ENCODE assay signal across 8 mouse cellular contexts in the genomic region with DNA sequence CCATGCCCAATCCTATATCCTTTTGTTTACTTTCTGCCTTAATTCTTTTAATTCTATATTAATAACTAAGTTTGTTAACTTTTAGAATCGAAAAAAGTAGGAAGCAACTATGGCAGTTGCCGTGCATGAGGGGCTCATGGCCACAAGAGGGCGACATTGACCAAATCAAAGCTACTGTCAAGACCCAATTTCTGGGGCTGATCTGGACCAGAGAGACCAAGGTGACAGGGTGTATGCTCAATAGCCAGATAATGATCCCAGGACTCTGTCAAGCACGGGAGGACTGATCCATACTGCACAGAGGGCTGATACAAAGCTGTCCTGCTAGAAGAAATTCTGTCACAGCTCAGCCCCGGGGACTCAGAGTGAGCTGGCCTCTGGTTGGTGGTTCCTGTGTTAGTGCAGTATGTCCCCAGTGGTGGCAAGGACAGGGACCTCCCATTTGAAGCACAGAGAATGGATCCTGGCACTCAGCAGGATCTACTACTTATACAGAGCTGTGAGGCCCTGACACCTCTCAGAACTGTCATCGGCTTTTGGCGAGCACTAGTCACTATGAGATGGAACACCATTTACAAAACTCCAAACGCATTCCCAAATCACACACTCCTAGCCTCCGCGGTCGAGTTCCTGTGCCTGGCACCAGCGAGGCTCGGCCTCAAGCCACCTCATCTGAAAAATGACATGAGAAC. TPM values are rescaled to one million over a fixed set of nuclear protein-coding genes. Genes with fewer than 3 reads are reported as not detected.
DNase-seq lines count a peak whose midpoint lies in the region; ATAC-seq lines count a peak whose summit lies in the region.

No protein-coding gene starts in this region.

- 64% methylated on average over 13 of the region's 13 CpGs for WGBS in liver, embryonic 12.5 days (ENCODE audit: insufficient replicate concordance)
- 66% methylated on average over 13 of the region's 13 CpGs for WGBS in intestine, embryonic 14.5 days
- WGBS in stomach, embryonic 15.5 days: 64% methylated on average over 13 of the region's 13 CpGs

- intact Hi-C loops in left cerebral cortex, postnatal 4 days (cut with DNase I): no loop called here

- H3K27ac ChIP-seq in liver, embryonic 12.5 days: no peak overlapping the region
- H3K27ac ChIP-seq in intestine, embryonic 14.5 days (ENCODE audit: low read depth): no peak overlapping the region
- H3K27ac ChIP-seq in stomach, embryonic 15.5 days: no peak overlapping the region

- ATAC-seq in liver, embryonic 12.5 days: no peak
- no peak for ATAC-seq in intestine, embryonic 14.5 days (replicated peaks; ENCODE audit: low FRiP score, low TSS enrichment, low read depth)
- ATAC-seq in stomach, embryonic 15.5 days (ENCODE audit: insufficient read depth, low FRiP score, low read depth): peak; percentile 41; the same call in 1 of the 2 replicates

- no peak overlapping the region for H3K9ac ChIP-seq in liver, embryonic 12.5 days
- H3K9ac ChIP-seq in intestine, embryonic 14.5 days (ENCODE audit: low read length): no peak overlapping the region
- H3K9ac ChIP-seq in stomach, embryonic 15.5 days: no peak overlapping the region

- peaks cover 46% of the 10 kb centered on the region for H3K36me3 ChIP-seq in liver, embryonic 12.5 days
- H3K36me3 ChIP-seq in intestine, embryonic 14.5 days (ENCODE audit: control insufficient read depth, insufficient read depth, low read length): peaks cover 49% of the 10 kb centered on the region
- peaks cover 9% of the 10 kb centered on the region; the same call in 1 of the 2 replicates for H3K36me3 ChIP-seq in stomach, embryonic 15.5 days

- 0 out of 2 replicates have a peak, but pooled peaks cover 2% of the 10 kb centered on the region for H3K4me1 ChIP-seq in liver, embryonic 12.5 days
- no peaks in the 10 kb centered on the region for H3K4me1 ChIP-seq in intestine, embryonic 14.5 days (replicated peaks; ENCODE audit: control insufficient read depth, insufficient read depth, low read length)
- H3K4me1 ChIP-seq in stomach, embryonic 15.5 days: no peaks in the 10 kb centered on the region

- no peaks in the 10 kb centered on the region for H3K27me3 ChIP-seq in liver, embryonic 12.5 days (replicated peaks)
- no peaks in the 10 kb centered on the region for H3K27me3 ChIP-seq in intestine, embryonic 14.5 days (replicated peaks; ENCODE audit: control insufficient read depth, insufficient read depth, low read length)
- no peaks in the 10 kb centered on the region for H3K27me3 ChIP-seq in stomach, embryonic 15.5 days (replicated peaks)

- no peak overlapping the region for H3K4me2 ChIP-seq in liver, embryonic 12.5 days
- H3K4me2 ChIP-seq in intestine, embryonic 14.5 days (ENCODE audit: low read length): no peak overlapping the region
- no peak overlapping the region for H3K4me2 ChIP-seq in stomach, embryonic 15.5 days

- no peak overlapping the region for H3K4me3 ChIP-seq in liver, embryonic 12.5 days
- H3K4me3 ChIP-seq in intestine, embryonic 14.5 days (ENCODE audit: low read depth, low read length): no peak overlapping the region
- no peak overlapping the region for H3K4me3 ChIP-seq in stomach, embryonic 15.5 days (replicated peaks)

- H3K9me3 ChIP-seq in liver, embryonic 12.5 days (replicated peaks): no peaks in the 10 kb centered on the region
- H3K9me3 ChIP-seq in intestine, embryonic 14.5 days (ENCODE audit: control insufficient read depth, low read length): no peaks in the 10 kb centered on the region
- H3K9me3 ChIP-seq in stomach, embryonic 15.5 days: no peaks in the 10 kb centered on the region

- DNase-seq in liver: peak; percentile 69
- DNase-seq in cerebellum, postnatal 14 days: peak; percentile 85 to 88
- peak; percentile 78 for DNase-seq in gastrocnemius, postnatal 10 days
- DNase-seq in intestine, embryonic 14.5 days (ENCODE audit: low spot score): peak; percentile 88
- DNase-seq in left cerebral cortex, postnatal 4 days: peak; percentile 80
- DNase-seq in naive thymus-derived CD4-positive, alpha-beta T cell, adult 2 months (ENCODE audit: low read depth): peak; percentile 82

RNA-seq across cellular contexts. Expression of a gene that starts 32.9 kb away (rescaled TPM):
- polyA plus RNA-seq in liver, embryonic 12.5 days (2016; fragmentation: Nextera tagmentation; extraction: Ambion mirVana): 37.6 and 41.5 TPM in 2 replicates
- total RNA-seq in gastrocnemius, postnatal 10 days (2021): 1 to 10 TPM; 5.2 to 7.8 TPM
- 10.8 and 13.1 TPM in 2 replicates for polyA plus RNA-seq in intestine, embryonic 14.5 days (2014; fragmentation: Nextera tagmentation; extraction: Ambion mirVana)
- 1 to 10 TPM; 5.2 to 7.3 TPM for total RNA-seq in left cerebral cortex, postnatal 4 days (2021)
- polyA plus RNA-seq in stomach, embryonic 15.5 days (2015; fragmentation: Nextera tagmentation; extraction: Ambion mirVana): 15.0 and 16.1 TPM in 2 replicates
